10 mouse cellular contexts compared by ENCODE assay signal in genomic region chr5:121162285-121162684, GRCm38 (mm10).
"Had no signal": no experiment of that assay in that cellular context is flagged by ENCODE, and none has a peak within 500 bp of the region (broad histone marks: within the 10 kb centered on the region; RNA-seq: fewer than 3 reads in every experiment).

No protein-coding gene starts in this region.

- H3K9me3 ChIP-seq: limb, embryonic 10.5 days; liver, embryonic 15.5 days; neural tube, embryonic 13.5 days had no signal

- H3K27ac ChIP-seq: limb, embryonic 10.5 days; liver, embryonic 15.5 days; neural tube, embryonic 13.5 days; stomach, postnatal 0 days had no signal

- ATAC-seq: lung, postnatal 0 days had no signal

- H3K4me2 ChIP-seq: liver, embryonic 11.5 days; liver, embryonic 15.5 days; neural tube, embryonic 13.5 days had no signal

- H3K27me3 ChIP-seq: liver, embryonic 15.5 days; neural tube, embryonic 13.5 days had no signal

- H3K9ac ChIP-seq: liver, embryonic 15.5 days; neural tube, embryonic 13.5 days had no signal

- DNase-seq: lung, adult 2 months; lung, postnatal 36 days; midbrain, embryonic 14.5 days; thymus, postnatal 4 days had no signal

- H3K4me1 ChIP-seq: limb, embryonic 10.5 days; liver, embryonic 15.5 days; neural tube, embryonic 13.5 days had no signal

- H3K4me3 ChIP-seq: limb, embryonic 10.5 days; liver, embryonic 15.5 days; neural tube, embryonic 13.5 days had no signal
